Mouse (Mus musculus) embryonic facial prominence, embryonic 14.5 days (tissue): ENCODE data around the gene Mtor. TPM values are rescaled to one million over a fixed set of nuclear protein-coding genes. Genes with fewer than 3 reads are reported as not detected.

Experiments
- ATAC-seq: fragments of 200-750 bp; cut with Nextera tagmentation; 2 replicates; pipeline ENCODE4 v1.8.0; 2017; ENCODE audit warnings: low read depth, moderate number of reproducible peaks, moderate TSS enrichment
- DNase-seq: peaks from one replicate; pipeline ENCODE4 v3.0.0-alpha.2; 2015; ENCODE audit warnings: low spot score
- H3K27ac ChIP-seq: fragments of 300-500 bp; sonication (generic); replicated peaks from 2 replicates; pipeline ENCODE4 v1.5.1; 2014; ENCODE audit warnings: low read depth, mild to moderate bottlenecking, low read length, moderate library complexity
- H3K27me3 ChIP-seq: fragments of 300-500 bp; sonication (generic); replicated peaks from 2 replicates; pipeline ENCODE4 v1.6.1; 2014; ENCODE audit warnings: low read length; ENCODE audit not compliant: control insufficient read depth, insufficient read depth
- H3K36me3 ChIP-seq: fragments of 300-500 bp; sonication (generic); 2 replicates; pipeline ENCODE4 v1.6.1; 2014; ENCODE audit warnings: low read length, mixed read lengths; ENCODE audit not compliant: control insufficient read depth, insufficient read depth
- H3K4me1 ChIP-seq: fragments of 300-500 bp; sonication (generic); 2 replicates; pipeline ENCODE4 v1.6.1; 2014; ENCODE audit warnings: antibody characterized with exemption, low read length; ENCODE audit not compliant: control insufficient read depth, insufficient read depth
- H3K4me2 ChIP-seq: fragments of 300-500 bp; sonication (generic); 2 replicates; pipeline ENCODE4 v1.6.1; 2014; ENCODE audit warnings: low read depth, mild to moderate bottlenecking, low read length, moderate library complexity, mixed read lengths
- H3K4me3 ChIP-seq: fragments of 300-500 bp; sonication (generic); 2 replicates; pipeline ENCODE4 v1.5.1; 2014; ENCODE audit warnings: low read depth, mild to moderate bottlenecking, low read length
- H3K9ac ChIP-seq: fragments of 300-500 bp; sonication (generic); 2 replicates; pipeline ENCODE4 v1.6.1; 2014; ENCODE audit warnings: low read depth, mild to moderate bottlenecking, low read length, moderate library complexity, mixed read lengths
- H3K9me3 ChIP-seq: fragments of 300-500 bp; sonication (generic); 2 replicates; pipeline ENCODE4 v1.6.1; 2016; ENCODE audit warnings: low read length; ENCODE audit not compliant: control insufficient read depth
- whole genome bisulfite sequencing: fragments of 180-500 bp; shearing (Covaris S2); extraction: QIAGEN DNeasy Blood & Tissue Kit; methylation state at CpG from one replicate; pipeline ENCODE4 v1.1.7; 2014; 5-methylcytosine and 5-hydroxymethylcytosine counted together
- polyA plus RNA-seq: library from polyadenylated mRNA; unstranded; fragments of >200 nt; fragmentation: Nextera tagmentation; extraction: Ambion mirVana; gene quantifications from 2 replicates; pipeline ENCODE4 v1.2.1, GENCODE M21; 2014

The Mtor gene
- 16.3 and 20.5 TPM in 2 replicates for polyA plus RNA-seq

DNA sequence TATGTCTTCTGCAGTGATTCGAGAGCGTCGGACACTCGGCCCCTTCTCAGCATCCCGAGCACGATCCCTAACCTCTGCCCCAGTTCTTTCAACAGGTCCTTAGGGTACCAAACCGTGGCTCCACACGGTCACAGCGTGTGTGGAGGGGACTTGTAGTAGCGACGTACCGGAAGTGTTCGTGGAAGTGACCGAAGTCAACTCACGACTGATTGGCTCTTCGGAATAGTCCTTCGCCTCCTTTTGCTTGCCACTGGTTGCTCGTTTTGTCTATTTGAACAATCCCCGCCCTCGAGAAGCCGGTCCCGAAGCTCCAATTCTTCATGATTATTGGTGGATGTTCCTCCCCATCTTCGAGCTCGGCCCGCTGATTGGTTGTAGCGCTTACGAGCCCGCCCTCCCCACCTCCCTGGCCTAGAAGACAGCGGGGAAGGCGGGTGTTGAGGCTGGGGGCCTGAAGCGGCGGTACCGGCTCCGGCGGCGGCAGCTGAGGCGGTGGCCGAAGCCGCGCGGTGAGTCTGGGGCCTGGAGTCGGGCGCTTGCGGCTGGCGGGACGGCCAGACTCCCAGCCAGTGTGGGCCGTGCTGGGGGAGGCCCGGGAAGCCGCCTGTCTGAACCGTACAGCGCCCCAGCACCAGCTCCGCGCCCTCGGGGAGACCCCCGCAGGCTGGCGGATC, at the start of gene Mtor:
Gene Mtor (plus strand): TSS at position 433 of the 674 bp plus-strand sequence.
- Histone ChIP-seq H3K4me1 (peaks cover 17% of the 10 kb centered on the region; the same call in 1 of the 2 replicates), H3K4me2 (peak within 1 kb of the TSS; percentile 80), H3K9ac (peak within 1 kb of the TSS; percentile 90), H3K36me3 (peaks cover 12% of the 10 kb centered on the region), H3K27me3 (no peaks in the 10 kb centered on the region), H3K27ac (peak within 1 kb of the TSS; percentile 67; the same call in 1 of the 2 replicates), H3K9me3 (no peaks in the 10 kb centered on the region), H3K4me3 (peak within 1 kb of the TSS; percentile 97)
- ATAC-seq (peak; percentile 98), DNase-seq (peak; percentile 100)
- WGBS: under 1% methylated on average over 39 of the region's 56 CpGs

DNA sequence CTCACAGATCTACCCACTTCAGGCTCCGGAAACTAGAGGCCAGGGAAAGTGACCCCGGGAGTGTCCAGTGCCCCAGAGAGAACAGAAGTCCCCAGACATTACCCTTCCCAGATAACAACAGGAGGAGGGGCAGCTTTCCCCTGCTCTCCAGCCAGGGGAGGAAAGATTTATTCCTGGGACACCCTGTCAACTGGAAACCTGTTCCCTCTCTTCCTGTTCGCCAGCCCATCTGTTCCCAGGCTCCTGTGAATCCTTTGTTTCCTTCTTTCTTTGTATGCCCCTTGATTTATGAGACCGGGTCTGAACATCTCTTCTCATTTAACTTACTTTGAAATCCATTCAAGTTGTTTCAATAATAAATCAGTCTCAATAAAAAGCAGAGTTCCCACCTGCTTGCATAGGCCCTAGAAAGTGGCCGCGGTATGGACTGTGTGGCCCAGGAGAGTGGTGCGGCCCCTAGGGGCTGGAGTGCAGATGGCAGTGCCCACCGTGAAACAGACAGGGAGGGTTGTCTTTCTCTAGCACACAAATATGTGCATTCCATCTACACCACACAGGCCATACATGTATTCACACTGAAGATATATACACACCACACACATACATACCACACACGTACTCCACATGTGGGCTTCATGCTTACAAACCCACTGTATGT, 48.8 kb upstream of the Mtor start:
- H3K27me3 ChIP-seq: peaks cover 24% of the 10 kb centered on the region
- H3K4me2 ChIP-seq: no peak overlapping the region
- no peak overlapping the region for H3K27ac ChIP-seq
- H3K4me3 ChIP-seq: no peak overlapping the region
- DNase-seq (no peak), ATAC-seq (no peak)
- H3K9me3 ChIP-seq: no peaks in the 10 kb centered on the region
- no peaks in the 10 kb centered on the region for H3K4me1 ChIP-seq
- H3K36me3 ChIP-seq: no peaks in the 10 kb centered on the region
- no peak overlapping the region for H3K9ac ChIP-seq
- WGBS: 67% methylated on average over 9 of the region's 9 CpGs

DNA sequence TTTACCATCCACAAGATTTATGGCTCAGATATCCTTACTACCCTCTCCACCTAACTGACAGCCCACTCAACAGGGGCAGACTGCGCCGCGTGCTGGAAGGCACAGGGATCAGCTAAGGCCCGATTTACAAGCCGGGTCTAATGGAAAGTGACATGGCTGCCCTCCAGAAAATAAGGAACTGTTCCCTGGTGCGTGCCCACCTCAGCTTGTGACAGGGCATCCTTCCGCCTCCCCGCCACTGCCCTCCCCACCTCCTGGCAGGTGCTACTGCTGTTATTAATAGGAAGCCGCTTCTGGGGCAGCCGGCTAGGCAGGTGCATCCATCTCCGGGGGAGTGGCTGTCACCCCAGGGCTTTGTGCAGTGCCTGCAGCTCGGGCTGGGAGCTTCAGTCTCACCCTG, 45.0 kb upstream of the Mtor start:
- 21% methylated on average over 12 of the region's 12 CpGs for WGBS
- Histone ChIP-seq H3K27me3 (peaks cover 49% of the 10 kb centered on the region), H3K9me3 (no peaks in the 10 kb centered on the region), H3K9ac (no peak overlapping the region), H3K4me3 (no peak overlapping the region), H3K27ac (no peak overlapping the region), H3K4me2 (no peak overlapping the region), H3K4me1 (no peaks in the 10 kb centered on the region; the same call in 1 of the 2 replicates), H3K36me3 (no peaks in the 10 kb centered on the region)
- DNase-seq: no peak
- no peak for ATAC-seq

DNA sequence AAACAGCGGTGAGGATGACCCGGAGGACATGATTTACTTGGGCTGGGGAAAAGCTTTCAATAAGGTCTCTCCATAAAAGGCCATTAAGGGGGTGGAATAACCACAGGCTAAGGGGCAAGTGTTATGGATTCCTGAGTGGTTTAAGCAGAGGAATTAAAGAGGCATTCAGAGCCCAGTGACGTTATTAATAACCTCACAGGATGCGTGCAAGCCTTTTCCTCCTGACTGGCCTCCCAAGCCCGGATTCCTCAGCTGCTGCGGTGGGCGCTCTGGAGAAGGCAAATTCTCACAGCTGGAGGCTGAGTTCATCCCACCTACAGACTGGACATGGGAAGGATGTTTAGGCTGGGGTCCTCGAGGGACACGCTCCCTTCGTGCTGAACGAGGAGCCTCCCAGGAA, 43.7 kb upstream of the Mtor start:
- H3K9me3 ChIP-seq: no peaks in the 10 kb centered on the region
- no peak overlapping the region for H3K9ac ChIP-seq
- no peaks in the 10 kb centered on the region; the same call in 1 of the 2 replicates for H3K4me1 ChIP-seq
- 6% methylated on average over 7 of the region's 11 CpGs for WGBS
- H3K27me3 ChIP-seq: peaks cover 49% of the 10 kb centered on the region
- ATAC-seq (no peak), DNase-seq (peak; percentile 20)
- peak overlapping the region; percentile 20; the same call in 1 of the 2 replicates for H3K4me2 ChIP-seq
- H3K27ac ChIP-seq: no peak overlapping the region
- no peaks in the 10 kb centered on the region for H3K36me3 ChIP-seq
- no peak overlapping the region for H3K4me3 ChIP-seq

DNA sequence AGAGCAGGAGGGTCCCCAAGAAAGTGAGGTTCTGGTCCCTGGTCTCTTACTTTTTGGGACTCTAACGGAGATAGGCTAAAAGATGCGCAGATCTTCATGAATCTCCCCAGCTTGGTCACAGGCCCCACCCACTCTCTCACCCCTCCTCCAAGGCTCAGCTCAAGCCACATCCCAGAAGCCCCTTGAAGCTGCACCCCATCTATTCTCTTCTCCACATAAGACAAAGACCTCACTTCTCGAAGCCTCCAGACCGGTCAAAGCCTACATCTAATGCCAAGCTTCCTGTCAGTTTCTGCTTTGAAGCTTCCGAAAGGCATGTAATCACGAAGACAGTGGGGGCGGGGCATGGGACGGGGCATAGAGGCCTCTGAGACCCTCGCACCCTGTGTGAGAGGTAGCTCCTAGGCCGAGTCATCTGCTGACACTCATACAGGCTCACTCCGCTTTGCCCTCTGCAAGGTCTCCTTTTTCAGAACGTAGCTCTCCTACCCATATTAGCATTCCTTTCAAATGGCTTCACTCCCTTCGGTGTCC, 43.1 kb upstream of the Mtor start:
- Histone ChIP-seq H3K27ac (no peak overlapping the region), H3K4me3 (0 out of 2 replicates have a peak overlapping the region, but pooled peaks have one; percentile 11), H3K9ac (no peak overlapping the region), H3K9me3 (no peaks in the 10 kb centered on the region), H3K36me3 (no peaks in the 10 kb centered on the region), H3K4me1 (no peaks in the 10 kb centered on the region; the same call in 1 of the 2 replicates), H3K4me2 (no peak overlapping the region), H3K27me3 (peaks cover 49% of the 10 kb centered on the region)
- 9% methylated on average over 13 of the region's 13 CpGs for WGBS
- no peak for DNase-seq
- no peak for ATAC-seq

DNA sequence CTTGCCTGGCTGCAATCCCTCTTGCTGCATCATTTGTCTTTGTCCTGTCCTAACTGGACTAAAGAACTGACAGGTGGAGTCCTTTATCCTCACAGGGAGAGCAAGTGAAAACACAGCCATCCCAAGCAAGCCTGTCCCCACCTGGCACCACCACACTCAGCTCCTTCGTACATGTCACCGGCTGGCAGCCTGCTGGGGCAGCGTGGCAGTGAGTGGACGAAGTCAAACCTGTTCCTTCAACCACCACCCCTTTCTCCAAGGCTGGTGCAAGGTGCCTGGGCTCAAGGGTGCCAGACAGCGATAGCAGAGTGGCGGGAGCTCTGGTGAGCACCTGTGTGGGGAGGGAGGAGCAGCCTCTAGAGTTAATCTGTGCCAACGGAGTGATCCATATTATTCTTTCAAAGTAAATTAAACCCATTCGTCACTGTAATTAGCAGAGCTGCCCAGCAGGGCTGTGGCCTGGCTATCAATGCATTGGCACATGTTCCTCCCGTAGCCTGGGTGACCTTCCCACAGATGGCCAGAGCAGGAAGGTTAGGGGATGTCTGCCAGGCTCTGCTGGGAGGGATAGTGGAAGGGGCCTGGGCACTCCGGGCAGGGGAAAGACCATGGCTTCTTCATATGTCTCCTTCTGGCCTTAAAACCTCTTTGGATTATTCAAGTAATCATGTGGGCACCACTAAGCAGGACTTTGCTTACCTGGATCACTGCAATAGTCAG, 40.0 kb upstream of the Mtor start:
- Histone ChIP-seq H3K4me2 (no peak overlapping the region), H3K4me3 (no peak overlapping the region), H3K4me1 (no peaks in the 10 kb centered on the region; the same call in 1 of the 2 replicates), H3K36me3 (no peaks in the 10 kb centered on the region), H3K9ac (no peak overlapping the region), H3K27ac (no peak overlapping the region), H3K27me3 (peaks cover 37% of the 10 kb centered on the region), H3K9me3 (no peaks in the 10 kb centered on the region)
- ATAC-seq: no peak
- 68% methylated on average over 10 of the region's 10 CpGs for WGBS
- no peak for DNase-seq

DNA sequence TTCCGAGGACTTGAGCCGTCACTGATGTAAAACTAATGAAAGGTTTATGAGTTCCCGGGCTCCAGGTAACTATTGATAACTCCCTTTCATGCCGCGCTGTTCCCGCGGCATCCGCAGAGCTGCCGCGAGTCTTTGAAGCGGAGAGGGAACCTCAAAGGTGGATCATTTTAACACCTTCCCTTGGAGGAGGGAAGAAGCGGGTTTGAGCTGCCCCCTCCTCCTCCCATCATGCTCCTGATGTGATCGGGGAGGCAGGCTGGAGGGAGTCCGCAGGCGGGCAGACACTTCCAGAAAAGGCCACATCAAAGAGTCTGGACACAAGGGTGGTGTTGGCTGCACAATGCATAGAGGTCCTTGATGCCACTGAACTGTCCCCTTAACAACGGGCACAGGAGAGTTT, 32.8 kb upstream of the Mtor start:
- DNase-seq: no peak
- Histone ChIP-seq H3K36me3 (no peaks in the 10 kb centered on the region), H3K27ac (no peak overlapping the region), H3K4me1 (no peaks in the 10 kb centered on the region), H3K4me2 (peak overlapping the region; percentile 20; the same call in 1 of the 2 replicates), H3K27me3 (peaks cover 16% of the 10 kb centered on the region; the same call in 1 of the 2 replicates), H3K9me3 (no peaks in the 10 kb centered on the region), H3K4me3 (no peak overlapping the region), H3K9ac (no peak overlapping the region)
- no peak for ATAC-seq
- WGBS: 18% methylated on average over 16 of the region's 16 CpGs

DNA sequence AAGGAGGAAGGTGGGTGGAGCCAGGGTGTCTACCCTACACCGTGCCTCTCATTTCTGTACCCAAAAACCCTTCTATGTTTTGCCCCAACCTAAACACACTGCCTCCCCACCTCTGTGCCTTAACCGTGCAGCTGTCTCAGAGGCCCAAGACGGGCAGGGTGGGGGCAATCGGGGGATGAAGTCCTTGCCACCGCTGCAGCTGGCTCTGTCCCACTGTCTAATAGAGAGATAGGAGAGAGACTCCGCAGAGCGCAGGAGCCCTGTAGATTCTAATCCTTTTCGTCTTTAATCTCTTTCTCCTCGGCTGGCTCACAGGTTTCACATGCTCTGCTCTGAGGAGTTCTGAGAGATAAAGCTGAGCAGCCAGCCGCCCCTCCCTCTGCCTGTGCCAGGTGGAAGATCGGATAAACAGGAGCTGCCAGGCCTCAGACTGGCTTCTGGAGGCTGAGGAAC, 31.3 kb upstream of the Mtor start:
- no peaks in the 10 kb centered on the region for H3K4me1 ChIP-seq
- 41% methylated on average over 11 of the region's 11 CpGs for WGBS
- no peak overlapping the region for H3K4me3 ChIP-seq
- H3K9ac ChIP-seq: no peak overlapping the region
- no peaks in the 10 kb centered on the region for H3K36me3 ChIP-seq
- DNase-seq (no peak), ATAC-seq (peak; percentile 44; the same call in 1 of the 2 replicates)
- H3K27me3 ChIP-seq: peaks cover 16% of the 10 kb centered on the region; the same call in 1 of the 2 replicates
- no peak overlapping the region for H3K27ac ChIP-seq
- H3K4me2 ChIP-seq: no peak overlapping the region
- no peaks in the 10 kb centered on the region for H3K9me3 ChIP-seq
